Mouse (Mus musculus): Measurements from ENCODE around the gene Smad6. TPM values are rescaled to one million over a fixed set of nuclear protein-coding genes. Genes with fewer than 3 reads are reported as not detected.

The Smad6 gene
- polyA plus RNA-seq, 1 experiment, result 8.0 TPM

DNA sequence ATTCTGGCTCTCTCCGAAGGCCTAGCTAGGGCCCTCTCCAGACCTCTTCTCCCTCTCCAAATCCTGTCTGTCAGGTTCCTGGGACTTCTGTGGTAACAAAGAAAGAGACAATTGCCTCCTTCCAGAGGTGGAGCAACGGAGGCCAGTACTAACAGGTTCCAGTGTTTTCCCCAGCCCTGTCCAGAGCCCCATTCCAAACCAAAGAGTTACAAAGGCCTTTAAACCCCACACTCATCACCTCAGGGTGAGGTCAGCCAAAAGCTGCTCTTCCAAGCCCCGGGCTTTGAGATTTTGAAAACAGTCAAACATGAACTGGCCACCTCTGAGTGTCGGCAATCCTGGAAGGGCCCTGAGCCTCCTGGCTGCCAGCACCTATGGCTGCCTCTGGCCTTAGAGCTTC lies 29.1 kb downstream of the Smad6 start:
- no peaks in the 10 kb centered on the region for H3K27me3 ChIP-seq (ENCODE audit: control insufficient read depth, insufficient read depth, low read length)
- no peaks in the 10 kb centered on the region for H3K36me3 ChIP-seq (ENCODE audit: control insufficient read depth, insufficient read depth, low read length)
- no peak for TF ChIP-seq CTCF (IDR thresholded peaks at IDR 0.05; ENCODE audit: borderline replicate concordance, control insufficient read depth, extremely low read depth, insufficient read depth, low read length, poor library complexity)
- TF ChIP-seq POLR2A (IDR thresholded peaks at IDR 0.05; ENCODE audit: control insufficient read depth, extremely low read depth, insufficient read depth, low read length, poor library complexity), result no peak
- H3K4me1 ChIP-seq (replicated peaks; ENCODE audit: control insufficient read depth, insufficient read depth, low read length), result peaks cover 13% of the 10 kb centered on the region
- WGBS, result 93% methylated on average over 4 of the region's 4 CpGs
- no peak overlapping the region for H3K4me3 ChIP-seq (ENCODE audit: control insufficient read depth, insufficient read depth, low read length)
- no peak for DNase-seq
- H3K27ac ChIP-seq (ENCODE audit: control insufficient read depth, insufficient read depth, low read length), result no peak overlapping the region

DNA sequence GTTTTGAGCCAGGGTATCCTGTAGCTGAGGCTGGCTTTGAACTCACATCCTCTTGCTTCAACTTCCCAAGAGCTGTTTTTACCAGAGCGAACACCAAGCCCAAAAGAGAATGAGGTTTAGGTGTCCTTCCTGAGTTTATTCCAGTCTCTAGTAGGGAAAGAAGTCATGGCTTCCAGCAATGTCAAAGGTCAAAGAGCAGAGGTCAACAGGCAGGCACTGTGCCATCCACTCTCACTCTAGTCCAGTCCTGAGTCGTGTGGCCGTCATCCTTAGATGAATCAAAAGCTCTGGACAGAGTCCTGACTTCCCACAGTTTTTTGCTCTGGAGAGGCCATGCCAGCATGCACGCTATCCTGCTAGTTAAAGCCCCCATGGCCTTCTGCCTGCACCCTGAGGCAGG lies 30.7 kb downstream of the Smad6 start:
- DNase-seq, result no peak
- Histone ChIP-seq H3K36me3 (ENCODE audit: control insufficient read depth, insufficient read depth, low read length) (no peaks in the 10 kb centered on the region), H3K27me3 (ENCODE audit: control insufficient read depth, insufficient read depth, low read length) (no peaks in the 10 kb centered on the region), H3K27ac (ENCODE audit: control insufficient read depth, insufficient read depth, low read length) (no peak overlapping the region), H3K4me3 (ENCODE audit: control insufficient read depth, insufficient read depth, low read length) (no peak overlapping the region), H3K4me1 (replicated peaks; ENCODE audit: control insufficient read depth, insufficient read depth, low read length) (peaks cover 13% of the 10 kb centered on the region)
- TF ChIP-seq CTCF (IDR thresholded peaks at IDR 0.05; ENCODE audit: borderline replicate concordance, control insufficient read depth, extremely low read depth, insufficient read depth, low read length, poor library complexity) (no peak), POLR2A (IDR thresholded peaks at IDR 0.05; ENCODE audit: control insufficient read depth, extremely low read depth, insufficient read depth, low read length, poor library complexity) (no peak)
- 97% methylated on average over 4 of the region's 4 CpGs for WGBS

DNA sequence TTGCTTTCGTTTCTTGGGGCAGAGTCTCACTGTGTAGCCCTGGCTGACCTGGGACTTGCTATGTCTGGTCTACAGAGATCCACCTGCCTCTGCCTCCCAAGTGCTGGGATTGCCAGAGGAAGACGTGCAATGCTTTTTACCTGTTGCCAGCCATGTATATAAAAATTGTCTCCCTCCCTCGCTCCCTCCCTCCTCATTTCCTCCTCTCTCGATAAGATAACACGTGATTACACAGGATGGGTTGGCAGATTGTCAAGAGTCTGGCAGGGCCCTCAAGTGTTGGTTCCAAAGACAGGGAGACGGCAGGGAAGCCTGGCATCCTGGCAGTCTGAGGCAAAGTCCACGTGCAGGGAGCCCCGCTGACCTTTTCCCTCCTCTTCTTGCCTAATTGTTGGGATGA lies 32.2 kb downstream of the Smad6 start:
- Histone ChIP-seq H3K36me3 (ENCODE audit: control insufficient read depth, insufficient read depth, low read length) (no peaks in the 10 kb centered on the region), H3K27ac (ENCODE audit: control insufficient read depth, insufficient read depth, low read length) (no peak overlapping the region), H3K4me1 (replicated peaks; ENCODE audit: control insufficient read depth, insufficient read depth, low read length) (peaks cover 13% of the 10 kb centered on the region), H3K4me3 (ENCODE audit: control insufficient read depth, insufficient read depth, low read length) (peak overlapping the region; percentile 33), H3K27me3 (ENCODE audit: control insufficient read depth, insufficient read depth, low read length) (no peaks in the 10 kb centered on the region)
- TF ChIP-seq POLR2A (IDR thresholded peaks at IDR 0.05; ENCODE audit: control insufficient read depth, extremely low read depth, insufficient read depth, low read length, poor library complexity) (no peak), CTCF (IDR thresholded peaks at IDR 0.05; ENCODE audit: borderline replicate concordance, control insufficient read depth, extremely low read depth, insufficient read depth, low read length, poor library complexity) (no peak)
- peak; percentile 3 for DNase-seq
- 35% methylated on average over 8 of the region's 8 CpGs for WGBS

DNA sequence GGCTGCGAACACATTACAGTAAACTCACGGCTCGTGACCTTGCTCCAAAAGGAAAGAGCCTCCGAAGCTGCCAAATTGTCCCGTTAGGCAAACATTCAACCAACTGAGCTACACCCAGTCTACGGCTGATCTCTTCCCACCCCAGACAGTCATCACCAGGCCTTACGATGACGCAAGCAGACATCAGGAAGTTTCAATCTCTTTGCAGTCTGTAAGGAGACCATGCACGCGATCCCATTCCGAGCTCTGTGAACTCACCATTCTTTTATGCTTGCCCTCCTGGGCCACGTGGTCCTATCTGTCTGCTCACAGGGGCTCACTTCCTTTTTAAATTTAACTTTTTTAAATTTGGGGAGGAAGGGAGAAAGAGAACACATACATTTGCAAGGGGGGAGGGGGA lies 32.6 kb downstream of the Smad6 start:
- H3K27me3 ChIP-seq (ENCODE audit: control insufficient read depth, insufficient read depth, low read length), result no peaks in the 10 kb centered on the region
- TF ChIP-seq CTCF (IDR thresholded peaks at IDR 0.05; ENCODE audit: borderline replicate concordance, control insufficient read depth, extremely low read depth, insufficient read depth, low read length, poor library complexity), result no peak
- no peak for TF ChIP-seq POLR2A (IDR thresholded peaks at IDR 0.05; ENCODE audit: control insufficient read depth, extremely low read depth, insufficient read depth, low read length, poor library complexity)
- H3K36me3 ChIP-seq (ENCODE audit: control insufficient read depth, insufficient read depth, low read length), result no peaks in the 10 kb centered on the region
- 54% methylated on average over 12 of the region's 12 CpGs for WGBS
- H3K27ac ChIP-seq (ENCODE audit: control insufficient read depth, insufficient read depth, low read length), result no peak overlapping the region; the same call in 1 of the 2 replicates
- DNase-seq, result peak; percentile 4
- H3K4me1 ChIP-seq (replicated peaks; ENCODE audit: control insufficient read depth, insufficient read depth, low read length), result peaks cover 13% of the 10 kb centered on the region
- H3K4me3 ChIP-seq (ENCODE audit: control insufficient read depth, insufficient read depth, low read length), result peak overlapping the region; percentile 33

DNA sequence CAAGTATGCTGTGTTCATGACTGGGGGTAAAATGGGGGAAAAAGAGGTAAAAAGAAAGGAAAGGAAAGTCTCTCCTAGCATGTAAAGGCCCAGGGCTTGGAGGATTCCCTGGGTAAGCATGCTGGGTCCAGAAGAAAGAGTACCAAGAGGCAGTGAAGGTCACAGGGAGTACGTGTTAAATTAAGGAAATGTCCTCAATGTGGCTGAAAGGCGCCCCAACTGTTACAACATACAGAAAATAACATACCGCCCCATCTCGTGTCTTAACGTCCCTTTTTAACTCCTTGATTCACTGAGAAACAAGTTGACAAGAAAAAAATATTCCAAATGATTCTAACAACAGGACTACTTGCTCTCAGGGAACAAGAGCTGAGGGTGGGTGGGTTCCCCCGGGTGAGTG lies 36.7 kb downstream of the Smad6 start:
- DNase-seq, result no peak
- TF ChIP-seq CTCF (IDR thresholded peaks at IDR 0.05; ENCODE audit: borderline replicate concordance, control insufficient read depth, extremely low read depth, insufficient read depth, low read length, poor library complexity), result no peak
- TF ChIP-seq POLR2A (IDR thresholded peaks at IDR 0.05; ENCODE audit: control insufficient read depth, extremely low read depth, insufficient read depth, low read length, poor library complexity), result no peak
- Histone ChIP-seq H3K4me1 (replicated peaks; ENCODE audit: control insufficient read depth, insufficient read depth, low read length) (peaks cover 13% of the 10 kb centered on the region), H3K4me3 (ENCODE audit: control insufficient read depth, insufficient read depth, low read length) (no peak overlapping the region), H3K27me3 (ENCODE audit: control insufficient read depth, insufficient read depth, low read length) (no peaks in the 10 kb centered on the region), H3K27ac (ENCODE audit: control insufficient read depth, insufficient read depth, low read length) (no peak overlapping the region), H3K36me3 (ENCODE audit: control insufficient read depth, insufficient read depth, low read length) (no peaks in the 10 kb centered on the region)
- 91% methylated on average over 6 of the region's 6 CpGs for WGBS

DNA sequence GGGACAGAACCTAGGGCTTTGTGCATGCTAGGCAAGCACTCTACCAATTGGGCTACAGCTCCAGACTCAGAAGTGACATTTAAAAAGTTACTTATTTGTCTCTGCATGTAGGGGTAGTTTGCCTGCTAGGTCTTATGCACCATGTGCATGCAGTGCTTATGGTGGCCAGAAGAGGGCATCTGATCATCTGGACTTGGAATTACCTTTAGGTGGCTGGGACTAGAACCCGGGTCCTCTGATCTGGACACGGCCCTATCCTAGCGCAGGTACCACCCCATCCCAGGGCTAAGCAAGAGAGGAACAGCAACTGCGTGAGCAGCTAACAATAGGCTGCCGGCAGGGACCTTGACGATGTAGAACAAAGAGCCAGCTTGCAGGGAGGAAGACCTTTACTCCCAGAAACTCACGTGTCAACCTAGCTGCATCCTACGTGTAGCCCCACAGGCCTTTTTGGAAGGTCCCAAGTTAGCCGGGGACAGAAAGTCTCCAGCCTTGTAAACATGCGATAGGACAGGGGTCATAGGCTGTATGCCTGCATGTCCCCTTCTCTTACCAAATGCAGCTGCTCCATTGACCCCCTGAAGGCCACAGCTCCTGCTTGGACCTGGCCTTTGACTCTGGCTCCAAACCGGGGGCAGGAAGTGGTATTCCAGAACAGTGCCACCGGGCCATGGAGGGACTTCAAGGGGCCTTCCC lies 38.8 kb downstream of the Smad6 start:
- no peaks in the 10 kb centered on the region for H3K4me1 ChIP-seq (replicated peaks; ENCODE audit: control insufficient read depth, insufficient read depth, low read length)
- DNase-seq, result peak; percentile 14

More for the DNA sequence above, 38.8 kb downstream of the Smad6 start:
- no peak overlapping the region for H3K27ac ChIP-seq (ENCODE audit: control insufficient read depth, insufficient read depth, low read length)
- no peak overlapping the region for H3K4me3 ChIP-seq (ENCODE audit: control insufficient read depth, insufficient read depth, low read length)
- no peaks in the 10 kb centered on the region for H3K36me3 ChIP-seq (ENCODE audit: control insufficient read depth, insufficient read depth, low read length)
- TF ChIP-seq CTCF (IDR thresholded peaks at IDR 0.05; ENCODE audit: borderline replicate concordance, control insufficient read depth, extremely low read depth, insufficient read depth, low read length, poor library complexity), result peak; percentile 58; the same call in 1 of the 2 replicates
- no peak for TF ChIP-seq POLR2A (IDR thresholded peaks at IDR 0.05; ENCODE audit: control insufficient read depth, extremely low read depth, insufficient read depth, low read length, poor library complexity)
- WGBS, result 95% methylated on average over 12 of the region's 12 CpGs
- H3K27me3 ChIP-seq (ENCODE audit: control insufficient read depth, insufficient read depth, low read length), result no peaks in the 10 kb centered on the region
